Mouse (Mus musculus): Measurements from ENCODE around the gene Hoxd1.

GRCm38 (mm10) chr2:74736688-74737577 lies 25.8 kb upstream of the Hoxd1 start:
- TF ChIP-seq EP300 (optimal IDR thresholded peaks at IDR 0.05) = no peak
- TF ChIP-seq CTCF (IDR thresholded peaks at IDR 0.05; ENCODE audit: low read depth) = no peak
